Mouse (Mus musculus) olfactory bulb, adult 2 months (tissue): ENCODE data around the gene Rcl1. TPM values are rescaled to one million over a fixed set of nuclear protein-coding genes. Genes with fewer than 3 reads are reported as not detected.

Source experiments
- H3K27ac ChIP-seq: fragments of 200-500 bp; 2 replicates; pipeline ENCODE4 v1.5.1; 2012; ENCODE audit warnings: low read depth, low read length; ENCODE audit not compliant: insufficient read depth
- H3K4me1 ChIP-seq: fragments of 200-500 bp; 2 replicates; pipeline ENCODE4 v1.6.1; 2012; ENCODE audit warnings: low read length; ENCODE audit not compliant: control insufficient read depth, insufficient read depth
- H3K4me3 ChIP-seq: fragments of 200-500 bp; 2 replicates; pipeline ENCODE4 v1.5.1; 2012; ENCODE audit warnings: mild to moderate bottlenecking, low read depth, low read length, moderate library complexity; ENCODE audit not compliant: insufficient read depth
- CTCF ChIP-seq: fragments of 200-500 bp; IDR thresholded peaks from 2 replicates; pipeline ENCODE4 v1.5.1; 2012; ENCODE audit warnings: low read depth, mild to moderate bottlenecking, low read length, moderate library complexity; ENCODE audit not compliant: insufficient read depth
- POLR2A ChIP-seq: fragments of 200-500 bp; IDR thresholded peaks from 2 replicates; pipeline ENCODE4 v1.6.1; 2012; ENCODE audit warnings: mild to moderate bottlenecking, low read depth, low read length, moderate library complexity; ENCODE audit not compliant: insufficient read depth
- WGBS: fragments of 180-500 bp; shearing (Covaris S2); methylation state at CpG from one replicate; pipeline ENCODE4 v1.1.7; 2018; 5-methylcytosine and 5-hydroxymethylcytosine counted together
- polyA plus RNA-seq: library from polyadenylated mRNA; stranded (reverse); fragments of >200 nt; gene quantifications from 2 replicates; pipeline ENCODE4 v1.2.4, GENCODE M21; 2012; ENCODE audit warnings: low replicate concordance; ENCODE audit not compliant: missing spikeins, insufficient read depth, insufficient read length

Rcl1 gene
- polyA plus RNA-seq, 1 experiment, result not detected

DNA sequence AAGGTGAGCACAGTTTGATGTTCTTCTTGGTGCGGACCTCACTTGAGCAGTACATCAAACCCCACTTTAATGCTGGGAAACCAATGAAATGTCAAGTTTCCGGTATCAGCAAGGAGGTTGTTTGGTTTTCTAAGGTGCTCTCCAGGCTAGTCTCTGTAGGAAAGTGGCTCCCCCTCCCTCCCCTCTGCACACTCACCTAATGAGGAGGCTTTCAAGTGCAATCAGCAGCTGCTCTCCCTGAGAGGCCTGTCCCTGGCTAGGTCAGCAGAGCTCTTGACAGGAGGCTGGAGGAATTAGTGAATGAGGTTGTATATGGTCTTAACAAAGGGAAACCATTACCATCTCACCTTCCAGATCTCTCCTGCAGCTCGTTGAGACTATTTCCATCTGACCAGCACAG is 54.4 kb downstream of the Rcl1 start:
- Histone ChIP-seq H3K4me1 (no peaks in the 10 kb centered on the region), H3K27ac (no peak overlapping the region), H3K4me3 (no peak overlapping the region)
- TF ChIP-seq POLR2A (no peak), CTCF (no peak)
- 89% methylated on average over 3 of the region's 3 CpGs for WGBS

DNA sequence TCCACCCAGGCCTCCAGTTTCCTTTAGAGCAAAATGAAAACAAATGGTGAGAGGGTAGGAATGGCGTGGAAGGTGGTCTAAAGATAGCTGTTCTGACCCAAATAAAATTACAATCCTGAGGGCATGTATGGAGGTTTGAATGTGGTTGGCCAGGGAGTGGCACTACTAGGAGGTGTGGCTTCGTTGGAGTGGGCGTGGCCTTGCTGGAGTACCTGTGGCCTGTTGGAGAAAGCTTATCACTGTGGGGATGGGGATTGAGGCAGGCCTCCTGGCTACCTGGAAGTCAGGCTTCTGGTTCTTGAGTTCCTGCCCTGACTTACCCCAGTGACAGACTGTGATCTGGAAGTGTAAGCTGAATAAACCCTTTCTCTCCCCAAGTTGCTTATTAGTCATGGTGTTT is 55.2 kb downstream of the Rcl1 start:
- no peak overlapping the region for H3K27ac ChIP-seq
- no peak overlapping the region for H3K4me3 ChIP-seq
- TF ChIP-seq CTCF, result no peak
- TF ChIP-seq POLR2A, result no peak
- WGBS, result 63% methylated on average over 3 of the region's 3 CpGs
- H3K4me1 ChIP-seq, result no peaks in the 10 kb centered on the region

DNA sequence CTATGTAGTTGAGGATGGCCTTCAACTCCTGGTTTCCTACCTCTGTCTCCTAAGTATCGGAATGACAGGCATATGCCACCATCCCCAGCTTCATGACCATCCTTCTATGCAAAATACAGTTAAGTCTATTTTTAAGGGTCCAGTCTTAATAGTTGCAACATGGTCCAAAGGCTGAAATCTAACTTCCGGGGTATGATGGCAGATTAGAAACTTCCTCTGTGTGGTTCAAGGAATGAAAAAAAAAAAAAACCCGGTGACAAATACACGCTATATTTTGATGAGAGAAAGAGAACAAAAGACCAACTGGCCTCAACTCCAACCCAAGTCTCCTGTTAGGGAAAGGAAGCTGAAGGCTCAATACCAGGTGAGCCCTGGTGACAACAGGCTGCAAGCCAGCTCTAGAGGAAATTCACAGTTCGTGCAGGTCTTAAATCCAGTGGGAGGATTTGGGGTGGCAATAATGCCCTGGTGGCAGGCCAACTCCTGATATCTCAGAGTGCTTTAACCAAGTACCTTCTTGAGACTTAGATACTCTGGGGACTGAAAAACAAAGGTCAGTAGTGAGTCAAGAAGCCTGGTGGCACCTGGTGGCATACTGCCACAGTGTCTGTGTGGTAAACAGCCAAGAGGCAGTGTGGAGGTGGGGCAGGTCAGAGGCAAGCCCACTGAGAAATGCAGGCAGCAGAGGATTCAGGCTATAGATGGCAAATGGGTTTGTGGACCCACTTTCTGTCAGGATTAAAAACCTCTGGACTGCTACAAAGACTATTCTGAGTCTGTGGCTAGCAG is 56.7 kb downstream of the Rcl1 start:
- H3K4me3 ChIP-seq, result no peak overlapping the region
- no peak overlapping the region for H3K27ac ChIP-seq
- WGBS, result 95% methylated on average over 5 of the region's 5 CpGs
- no peaks in the 10 kb centered on the region for H3K4me1 ChIP-seq
- TF ChIP-seq POLR2A (no peak), CTCF (no peak)

DNA sequence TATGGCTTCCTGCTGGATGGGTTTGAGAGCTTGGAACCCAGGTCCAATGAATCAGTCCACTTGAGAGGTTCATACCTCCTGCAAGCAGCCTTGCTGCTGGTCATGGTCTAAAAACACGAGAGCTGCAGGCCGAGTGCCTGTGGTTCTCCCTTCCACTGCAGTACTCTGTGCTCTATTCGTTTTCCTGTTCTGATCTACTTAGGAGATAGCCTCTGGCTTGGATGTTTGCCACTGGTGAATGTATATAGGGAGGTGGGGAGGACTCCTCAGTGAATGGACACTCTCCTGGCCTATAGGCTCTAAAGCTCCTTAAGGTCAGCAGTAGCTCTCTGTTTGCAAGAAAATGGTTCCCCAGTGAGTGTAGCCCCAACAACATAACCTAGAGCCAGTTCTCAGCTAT is 57.3 kb downstream of the Rcl1 start:
- 91% methylated on average over 3 of the region's 3 CpGs for WGBS
- TF ChIP-seq POLR2A, result no peak
- no peak for TF ChIP-seq CTCF
- no peak overlapping the region for H3K4me3 ChIP-seq
- H3K27ac ChIP-seq, result no peak overlapping the region
- H3K4me1 ChIP-seq, result no peaks in the 10 kb centered on the region

DNA sequence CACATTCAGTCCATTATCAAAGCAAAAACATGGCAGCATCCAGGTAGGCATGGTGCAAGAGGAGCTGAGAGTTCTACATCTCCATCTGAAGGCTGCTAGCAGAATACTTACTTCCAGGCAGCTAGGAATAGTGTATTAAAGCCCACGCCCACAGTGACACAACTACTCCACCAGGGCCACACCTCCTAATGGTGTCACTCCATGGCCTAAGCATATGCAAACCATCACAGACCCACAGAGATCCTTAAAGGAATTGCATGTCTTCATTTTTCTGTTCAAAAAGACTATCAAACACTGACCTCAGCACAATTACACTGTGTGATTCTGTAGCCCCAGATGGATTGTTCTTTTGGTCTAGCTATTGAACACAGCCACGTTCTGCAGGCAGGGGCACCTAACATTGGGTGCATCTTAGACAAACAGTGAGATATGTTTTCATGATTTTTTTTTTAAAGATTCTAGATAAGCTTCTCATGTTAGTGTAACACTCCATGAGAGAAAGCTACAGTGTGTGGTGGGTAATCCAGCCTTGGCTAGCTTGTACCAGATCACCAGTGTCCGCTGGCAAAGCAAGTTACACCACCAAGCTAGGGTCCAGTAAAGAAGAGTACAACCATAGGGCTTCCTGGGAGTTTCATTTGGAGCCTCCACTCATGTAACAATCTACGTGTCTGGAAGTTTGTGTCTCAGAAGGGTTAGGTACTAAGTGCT is 62.8 kb downstream of the Rcl1 start:
- TF ChIP-seq CTCF (no peak), POLR2A (no peak)
- no peak overlapping the region for H3K27ac ChIP-seq
- WGBS, result 88% methylated on average over 4 of the region's 4 CpGs
- H3K4me1 ChIP-seq, result no peaks in the 10 kb centered on the region
- H3K4me3 ChIP-seq, result no peak overlapping the region

DNA sequence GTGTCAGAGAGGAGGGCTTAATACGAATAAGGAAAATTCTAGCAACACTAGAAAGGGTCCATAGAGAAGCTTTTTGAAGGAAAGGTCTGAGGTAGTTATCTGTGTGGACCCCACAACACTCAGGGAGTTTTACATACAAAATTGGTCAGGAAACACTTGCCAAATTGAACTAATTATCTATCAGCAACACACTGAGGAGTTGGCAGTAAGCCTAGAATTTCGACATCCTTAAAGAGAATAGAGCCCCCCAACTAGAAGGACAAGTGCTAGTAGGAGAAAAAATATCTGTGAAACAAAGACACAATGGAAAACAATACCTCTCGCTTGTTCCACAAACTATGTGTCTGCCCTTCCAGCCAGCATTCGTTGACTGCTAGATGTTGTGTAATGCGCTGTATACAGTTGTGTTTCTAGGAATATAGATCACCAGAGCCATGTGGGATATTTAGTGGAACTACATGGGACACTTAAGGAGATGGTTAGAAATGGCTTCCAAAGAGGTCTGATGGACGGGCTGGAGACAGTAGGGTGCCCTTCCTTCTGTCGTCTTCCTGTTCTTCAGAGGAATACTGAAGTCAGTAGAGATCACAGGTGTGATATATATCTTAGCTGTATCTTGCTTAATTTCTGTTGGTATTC is 63.5 kb downstream of the Rcl1 start:
- Histone ChIP-seq H3K4me3 (no peak overlapping the region), H3K27ac (no peak overlapping the region), H3K4me1 (no peaks in the 10 kb centered on the region)
- 62% methylated on average over 7 of the region's 7 CpGs for WGBS
- TF ChIP-seq POLR2A, result no peak
- no peak for TF ChIP-seq CTCF

DNA sequence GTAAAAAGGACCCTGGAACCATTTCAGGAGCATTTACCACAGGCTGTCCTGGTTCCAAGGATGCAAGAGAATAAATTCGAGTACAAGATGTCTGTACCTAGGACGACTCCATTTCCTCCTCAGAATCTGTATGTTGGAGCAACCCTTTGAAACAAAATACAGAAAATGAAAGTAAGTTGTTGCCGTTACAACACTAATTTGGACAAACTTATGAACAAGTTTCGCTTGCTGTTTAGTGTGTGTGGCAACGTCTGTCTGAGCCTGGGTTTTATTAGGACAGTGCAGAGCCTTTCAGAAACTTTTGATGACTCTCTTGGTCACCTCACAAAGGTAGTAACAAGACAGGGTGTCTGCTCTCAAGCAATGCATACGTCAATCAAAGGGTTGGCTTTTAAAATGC is 66.8 kb downstream of the Rcl1 start:
- no peaks in the 10 kb centered on the region for H3K4me1 ChIP-seq
- 89% methylated on average over 6 of the region's 6 CpGs for WGBS
- no peak overlapping the region for H3K27ac ChIP-seq
- no peak for TF ChIP-seq POLR2A
- TF ChIP-seq CTCF, result no peak
- H3K4me3 ChIP-seq, result no peak overlapping the region

DNA sequence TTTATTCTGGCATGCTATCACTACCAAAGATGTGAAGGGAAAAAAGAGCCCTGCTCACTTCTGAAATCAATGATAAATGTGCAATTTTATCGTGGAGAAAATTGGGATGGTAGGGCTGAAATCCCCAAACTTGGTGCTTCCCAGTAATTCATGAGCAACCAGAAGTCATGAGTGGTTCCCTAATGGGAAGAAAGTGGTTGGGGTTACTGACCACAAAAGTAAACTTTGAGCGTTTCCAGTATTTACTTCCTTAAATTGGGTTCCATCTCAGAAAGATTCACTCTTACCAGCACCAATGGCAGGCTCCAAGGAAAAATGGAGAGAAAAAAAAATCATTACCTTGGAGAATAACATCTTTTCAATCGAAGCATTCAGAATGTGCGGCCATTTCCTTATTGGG is 79.2 kb downstream of the Rcl1 start:
- WGBS, result 90% methylated on average over 4 of the region's 4 CpGs

DNA sequence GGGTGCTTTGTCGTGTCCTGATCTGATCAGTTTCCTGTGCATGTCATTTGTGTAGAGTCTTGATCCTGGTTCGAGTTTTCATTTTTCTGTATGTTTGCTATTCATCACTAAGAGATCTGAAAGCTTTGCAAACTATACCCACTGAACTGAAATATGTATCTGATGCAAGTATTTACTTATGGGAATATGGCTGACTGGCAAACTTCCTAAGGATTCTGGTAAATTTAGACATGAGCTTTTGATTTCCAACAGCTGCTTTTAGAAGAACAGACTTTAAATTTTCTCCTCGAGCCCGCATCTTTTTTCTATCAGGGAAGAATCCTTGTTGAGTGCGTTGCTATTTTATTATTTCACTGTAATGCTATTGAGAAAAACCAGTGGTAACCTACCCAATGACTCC is 81.0 kb downstream of the Rcl1 start:
- Histone ChIP-seq H3K4me1 (peaks cover 4% of the 10 kb centered on the region; the same call in 1 of the 2 replicates), H3K4me3 (no peak overlapping the region), H3K27ac (no peak overlapping the region)
- TF ChIP-seq POLR2A, result no peak
- TF ChIP-seq CTCF, result no peak
- 93% methylated on average over 5 of the region's 5 CpGs for WGBS

More for the DNA sequence above, 79.2 kb downstream of the Rcl1 start:
- Histone ChIP-seq H3K27ac (no peak overlapping the region), H3K4me3 (no peak overlapping the region), H3K4me1 (peaks cover 4% of the 10 kb centered on the region; the same call in 1 of the 2 replicates)
- TF ChIP-seq POLR2A (no peak), CTCF (no peak)
